Mouse (Mus musculus): Measurements from ENCODE around the gene Hist1h2bk.
"Not testable (repeated sequence)": the region's sequence is repeated elsewhere in the genome, so short reads cannot be mapped to it uniquely, and the experiment has no call there.

Gene Hist1h2bk

DNA sequence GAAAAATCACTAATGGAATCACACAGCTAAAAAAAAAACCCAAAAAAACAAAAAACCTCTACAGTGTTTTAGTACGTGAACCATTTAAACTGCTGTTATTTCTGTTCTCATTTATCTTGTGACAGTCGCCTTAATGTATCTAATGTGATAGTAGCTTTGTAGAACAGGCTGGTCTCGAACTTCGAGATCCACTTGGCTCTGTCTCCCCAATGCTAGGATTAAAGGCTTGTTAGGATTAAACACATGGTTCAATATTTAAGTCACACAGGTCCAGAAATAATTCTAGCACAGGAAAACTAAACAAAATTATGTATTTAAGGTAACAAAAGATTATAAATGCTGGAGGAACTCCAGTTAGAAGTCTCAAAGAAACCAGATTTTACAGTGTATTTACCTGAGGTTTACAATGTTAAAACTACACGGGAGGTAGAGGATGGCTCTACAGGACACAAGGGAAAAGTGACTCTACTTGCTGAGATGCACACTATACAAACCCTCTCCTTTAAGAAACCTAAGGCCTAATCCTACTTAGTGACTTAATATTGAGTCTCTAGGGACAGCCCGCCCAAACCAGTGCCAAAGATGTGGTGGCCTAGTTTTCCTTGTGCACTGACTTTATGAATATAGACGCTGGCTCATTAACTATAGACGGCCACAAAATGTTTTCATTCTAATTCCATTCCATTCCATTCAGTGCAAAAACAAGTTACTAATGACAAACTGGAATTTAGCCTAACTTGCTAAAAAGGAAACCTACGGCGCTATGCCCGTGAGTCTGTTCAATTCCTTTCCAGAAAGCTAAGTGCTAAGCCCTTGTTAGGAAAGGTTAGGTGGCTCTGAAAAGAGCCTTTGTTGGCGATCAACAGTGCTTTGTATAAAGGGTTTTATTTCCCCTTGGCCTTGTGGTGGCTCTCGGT is 6.2 kb downstream of the Hist1h2bk start:
- no peak for DNase-seq

DNA sequence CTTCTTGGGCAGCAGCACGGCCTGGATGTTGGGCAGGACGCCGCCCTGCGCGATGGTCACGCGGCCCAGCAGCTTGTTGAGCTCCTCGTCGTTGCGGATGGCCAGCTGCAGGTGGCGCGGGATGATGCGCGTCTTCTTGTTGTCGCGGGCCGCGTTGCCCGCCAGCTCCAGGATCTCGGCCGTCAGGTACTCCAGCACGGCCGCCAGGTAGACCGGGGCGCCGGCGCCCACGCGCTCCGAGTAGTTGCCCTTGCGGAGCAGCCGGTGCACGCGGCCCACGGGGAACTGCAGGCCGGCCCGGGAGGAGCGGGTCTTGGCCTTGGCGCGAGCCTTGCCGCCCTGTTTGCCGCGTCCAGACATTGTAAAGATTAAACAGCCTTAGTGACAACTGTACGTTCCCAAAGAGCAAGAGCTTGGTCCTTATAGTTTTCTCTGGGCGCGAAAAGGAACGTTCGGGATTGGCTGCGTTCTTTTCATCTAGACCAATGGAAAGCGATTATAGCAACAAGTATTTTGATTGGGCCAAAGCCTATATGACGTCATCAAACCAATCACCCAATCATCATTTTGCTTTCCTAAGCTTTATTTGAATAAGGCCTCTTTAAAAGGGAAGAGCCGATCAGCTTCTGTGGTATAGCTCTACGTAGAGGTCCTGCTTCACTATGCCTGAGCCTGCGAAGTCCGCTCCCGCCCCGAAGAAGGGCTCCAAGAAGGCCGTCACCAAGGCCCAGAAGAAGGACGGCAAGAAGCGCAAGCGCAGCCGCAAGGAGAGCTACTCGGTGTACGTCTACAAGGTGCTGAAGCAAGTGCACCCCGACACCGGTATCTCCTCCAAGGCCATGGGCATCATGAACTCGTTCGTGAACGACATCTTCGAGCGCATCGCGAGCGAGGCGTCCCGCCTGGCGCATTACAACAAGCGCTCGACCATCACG is 7.2 kb downstream of the Hist1h2bk start, which contains the start of the genes Hist1h2ag and Hist1h2bj:
Gene Hist1h2ag, minus strand, starts transcription at position 377 of the 935 bp plus-strand sequence.
Gene Hist1h2bj, plus strand, starts transcription at position 647 of the 935 bp plus-strand sequence.
- peak; percentile 95 for DNase-seq

DNA sequence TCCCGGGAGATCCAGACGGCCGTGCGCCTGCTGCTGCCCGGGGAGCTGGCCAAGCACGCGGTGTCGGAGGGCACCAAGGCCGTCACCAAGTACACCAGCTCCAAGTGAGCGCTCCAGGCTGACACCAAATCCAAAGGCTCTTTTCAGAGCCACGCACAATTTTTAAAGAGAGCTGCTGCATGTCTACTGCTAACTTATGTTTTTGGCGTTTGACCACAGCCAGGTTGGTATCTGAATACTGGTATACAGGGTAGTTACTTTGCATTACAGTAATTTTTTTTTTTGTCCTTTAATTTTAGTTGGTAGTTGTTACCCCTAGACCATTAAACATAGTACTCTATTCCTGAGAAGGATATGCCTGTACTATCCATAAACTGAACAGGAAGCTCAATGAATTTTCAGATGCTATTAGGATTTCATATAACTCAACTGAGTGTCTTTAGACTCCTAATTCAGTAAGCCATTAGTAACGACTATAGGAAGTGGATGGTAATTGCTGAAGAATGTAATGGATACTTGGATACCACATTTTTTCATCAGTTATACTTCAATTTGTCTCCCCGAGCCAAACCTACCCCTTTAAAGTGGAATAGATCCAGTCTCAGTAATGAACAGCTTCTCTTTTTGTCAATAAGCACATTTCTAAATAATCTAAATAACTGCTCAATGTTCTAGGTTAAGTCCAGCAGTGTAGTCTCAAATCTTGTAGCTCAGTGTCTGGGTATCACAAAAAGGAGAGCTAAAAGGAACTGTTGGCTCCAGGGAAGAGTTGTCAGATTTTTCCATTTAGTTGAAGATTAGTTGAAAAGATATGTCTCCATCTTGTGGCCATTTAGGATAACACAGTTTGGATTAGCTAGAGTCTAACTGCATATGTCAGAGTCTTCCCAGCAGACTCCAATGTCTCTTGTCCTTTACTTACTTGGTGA is 8.1 kb downstream of the Hist1h2bk start:
- DNase-seq = peak; percentile 53

DNA sequence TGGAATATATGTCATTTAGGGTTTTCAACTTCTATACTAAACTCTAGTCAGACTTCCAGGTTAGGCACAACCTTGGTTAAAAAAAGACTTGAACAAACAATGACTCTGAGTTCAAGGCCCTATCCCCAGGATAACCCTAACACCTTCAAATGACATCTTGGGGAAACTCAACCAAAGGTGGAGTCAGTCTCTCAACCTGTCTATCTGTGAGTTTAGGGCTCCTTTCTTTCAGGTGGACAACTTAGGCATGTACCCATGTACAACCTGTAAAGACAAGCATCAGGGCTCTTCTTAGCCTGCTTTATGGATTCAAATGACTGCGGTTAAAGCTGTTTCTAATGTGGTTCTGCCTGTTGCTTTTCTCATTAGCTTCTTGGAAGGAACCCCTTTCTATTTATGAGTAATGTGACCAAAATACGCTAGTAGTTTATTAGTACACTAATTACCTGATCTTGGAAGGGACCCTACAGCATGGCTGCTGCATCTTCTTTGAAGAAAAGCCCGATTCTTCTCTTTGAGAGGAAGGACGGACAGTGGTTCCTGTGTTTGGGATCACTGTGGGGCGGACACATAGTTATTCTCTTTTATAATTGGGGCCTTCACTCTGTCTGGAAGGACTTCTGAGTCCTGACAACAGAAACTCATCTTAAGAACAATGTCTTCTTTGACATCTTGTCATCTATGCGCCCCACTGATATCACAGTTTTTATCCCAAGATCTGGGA is 8.9 kb downstream of the Hist1h2bk start:
- DNase-seq = no peak

DNA sequence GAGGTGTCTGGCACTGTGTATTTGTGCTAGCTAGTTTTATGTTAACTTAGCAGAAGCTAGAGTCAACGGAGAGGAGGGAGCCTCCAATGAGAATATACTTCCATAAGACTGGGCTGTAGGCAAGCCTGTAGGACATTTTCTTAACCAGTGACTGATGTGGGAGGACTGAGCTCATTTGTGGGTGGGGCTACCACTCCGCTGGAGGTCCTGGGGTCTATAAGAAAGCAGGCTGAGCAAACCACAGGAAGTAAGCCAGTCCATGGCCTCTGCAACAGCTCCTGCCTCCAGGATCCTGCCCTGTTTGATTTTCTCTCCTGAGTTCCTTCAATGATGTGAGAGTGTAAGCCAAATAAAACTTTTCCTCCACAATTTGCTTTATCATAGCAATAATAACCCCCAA is 9.6 kb downstream of the Hist1h2bk start:
- no peak for DNase-seq

DNA sequence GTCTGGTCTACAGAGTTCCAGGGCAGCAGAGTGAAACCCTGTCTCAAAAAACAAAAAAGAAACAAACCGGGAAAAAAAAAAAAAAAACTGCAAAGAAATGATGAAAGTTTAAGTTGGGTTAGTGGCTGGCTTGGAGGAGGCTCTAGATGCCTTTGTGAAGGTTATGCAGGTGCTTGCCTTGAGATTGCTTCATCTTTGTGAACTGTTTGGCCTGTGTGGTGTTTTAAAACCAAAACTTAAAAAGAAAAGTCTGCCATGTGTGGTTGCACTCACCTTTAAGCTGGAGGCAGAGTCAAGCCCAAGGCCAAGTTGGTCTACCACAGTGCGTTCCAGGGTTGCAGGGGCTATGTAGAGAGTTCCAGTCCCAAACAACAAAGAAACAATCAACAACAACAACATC is 13.4 kb downstream of the Hist1h2bk start:
- DNase-seq = no peak

DNA sequence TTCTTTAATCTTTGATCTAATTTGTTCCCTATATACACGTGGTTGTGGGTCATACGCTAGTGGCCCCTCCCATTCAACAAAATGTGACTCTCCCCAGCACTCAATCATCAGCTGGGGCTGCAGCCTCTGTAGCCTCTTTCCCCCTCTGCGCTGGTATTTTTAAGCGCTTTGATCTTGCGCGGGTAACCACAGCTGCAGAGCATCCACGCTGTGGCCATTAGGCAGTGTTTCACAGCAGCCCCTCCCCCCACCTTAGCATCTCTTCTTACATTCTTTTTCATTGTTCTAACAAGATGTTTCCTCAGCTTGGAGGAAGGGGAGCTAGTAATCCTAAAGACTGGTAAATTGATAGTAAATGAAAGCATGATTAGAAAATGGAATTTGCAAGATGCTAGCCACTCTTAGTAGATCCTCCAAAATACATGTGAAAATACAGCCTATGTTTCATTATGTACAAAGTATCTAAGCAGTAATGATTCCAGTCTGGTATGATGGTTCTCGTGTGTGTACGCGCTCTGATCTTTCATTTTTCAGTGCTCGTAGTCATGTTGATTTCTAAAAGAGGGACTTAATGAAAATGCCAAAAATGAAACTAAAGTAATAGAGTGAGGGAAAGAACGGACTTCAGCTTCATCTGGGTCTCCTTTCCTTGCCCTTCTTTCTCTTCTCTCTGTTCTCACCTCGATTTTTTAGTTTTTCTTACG is 14.2 kb downstream of the Hist1h2bk start:
- DNase-seq = no peak

DNA sequence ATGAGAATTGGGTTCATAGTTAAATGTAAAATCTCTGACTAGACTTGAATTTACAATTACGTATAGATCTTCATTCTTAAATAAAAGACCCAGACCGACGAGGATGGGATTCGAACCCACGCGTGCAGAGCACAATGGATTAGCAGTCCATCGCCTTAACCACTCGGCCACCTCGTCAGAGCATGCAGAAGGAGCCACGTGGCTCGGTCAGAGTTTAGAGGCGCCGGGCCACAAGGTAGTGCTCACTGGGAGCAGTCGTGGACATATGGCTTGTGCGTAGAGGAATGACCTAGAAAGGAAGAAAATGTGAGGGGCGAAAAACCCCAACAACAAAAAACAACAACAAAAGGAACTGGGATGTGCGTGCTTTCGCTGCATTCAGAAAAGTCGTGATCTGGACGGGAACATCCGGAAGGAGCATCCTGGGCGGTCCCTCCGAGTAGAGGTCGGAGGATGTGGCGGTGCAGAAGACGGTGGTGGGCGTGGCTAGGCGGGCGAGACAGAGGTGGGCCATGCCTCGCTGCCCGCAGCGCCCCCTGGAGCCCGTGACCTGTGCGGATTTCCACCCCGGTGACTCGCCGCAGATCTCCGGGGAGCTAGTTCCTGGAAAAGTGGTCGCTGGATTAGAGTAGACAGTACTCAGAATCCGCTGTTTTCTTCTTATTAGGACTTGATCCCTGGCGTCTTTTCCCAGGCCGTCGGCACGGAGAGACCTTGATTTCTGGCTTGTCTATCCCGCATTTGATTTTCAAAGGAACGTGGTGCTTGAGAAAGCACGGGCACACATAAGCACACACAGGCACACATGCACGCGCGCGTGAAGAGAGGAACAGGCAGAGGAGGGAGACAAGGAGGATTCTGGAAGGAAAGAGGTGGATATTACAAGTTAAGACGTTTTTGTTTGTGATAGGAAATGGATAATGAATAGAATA is 15.2 kb downstream of the Hist1h2bk start:
- DNase-seq = peak; percentile 74

DNA sequence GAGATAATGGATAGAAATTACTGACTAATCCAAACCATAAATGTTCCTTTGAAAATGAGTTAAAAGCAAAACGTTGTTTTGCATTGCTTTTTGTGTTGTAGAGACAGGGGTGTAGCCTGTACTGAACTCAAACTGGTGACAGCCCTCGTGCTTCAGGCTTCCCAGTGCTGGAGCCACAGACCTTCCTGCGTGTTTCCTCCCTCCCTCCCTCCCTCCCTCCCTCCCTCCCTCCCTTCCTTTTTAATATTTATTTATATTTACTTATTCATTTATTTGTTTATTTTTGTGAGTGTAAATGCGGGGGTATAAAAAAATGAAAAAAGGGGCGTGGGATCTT is 15.8 kb downstream of the Hist1h2bk start:
- no peak for DNase-seq

DNA sequence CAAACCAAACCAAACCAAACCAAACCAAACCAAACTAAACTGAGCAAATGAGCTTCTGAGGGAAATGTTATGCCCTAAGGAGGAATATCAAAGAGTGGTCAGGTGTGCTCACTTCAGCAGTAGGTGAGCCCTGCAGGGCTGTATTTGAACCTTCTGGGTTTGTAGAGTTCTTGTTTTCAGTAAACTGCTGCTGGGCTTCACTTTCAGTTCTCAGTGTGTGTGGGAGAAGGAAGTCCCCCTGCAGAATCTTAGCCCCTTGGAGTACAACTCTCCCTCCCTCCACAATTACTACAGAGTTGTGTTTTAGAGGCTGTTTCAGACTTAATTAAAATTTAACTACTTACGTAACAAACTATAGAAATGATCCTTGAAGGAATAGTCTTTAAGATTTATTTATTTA is 18.1 kb downstream of the Hist1h2bk start:
- DNase-seq = no peak

DNA sequence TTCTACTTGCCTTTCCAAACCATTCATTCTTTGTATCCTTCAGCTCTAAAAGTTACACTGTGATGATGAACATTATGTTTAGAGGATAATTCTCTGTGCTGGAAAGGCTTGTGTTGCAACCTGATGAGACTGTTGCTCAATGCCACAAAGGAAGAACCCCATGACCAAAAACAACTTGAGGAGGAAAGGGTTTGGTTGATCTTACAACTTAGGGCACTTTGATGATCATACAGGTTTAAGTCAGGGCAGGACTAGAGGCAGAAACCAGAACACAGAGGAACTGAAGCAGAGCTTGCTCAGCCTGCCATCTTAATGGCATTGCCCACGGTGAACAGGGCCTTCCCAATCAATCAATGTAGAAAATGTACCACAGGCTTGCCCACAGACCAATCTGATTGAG is 25.8 kb downstream of the Hist1h2bk start:
- DNase-seq = no peak

DNA sequence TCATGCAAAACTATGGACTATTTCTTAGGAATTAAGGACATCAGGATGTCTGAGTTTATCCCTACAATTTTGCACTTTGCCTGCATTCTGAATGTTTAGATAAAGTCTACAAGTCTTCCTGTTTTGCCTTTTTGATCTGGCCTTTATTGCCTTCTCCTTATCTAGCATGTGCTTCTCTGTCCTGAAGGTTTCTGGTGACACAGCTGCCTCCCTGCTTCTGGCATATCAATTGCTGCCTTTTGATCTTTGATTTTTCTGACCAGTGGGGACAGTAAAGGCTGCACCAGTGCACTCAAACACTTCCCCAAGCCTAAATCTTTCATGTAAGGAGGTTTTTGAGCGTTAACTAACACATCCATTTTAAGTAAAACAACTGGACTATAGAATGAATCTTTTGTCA is 27.8 kb downstream of the Hist1h2bk start:
- no peak for DNase-seq

DNA sequence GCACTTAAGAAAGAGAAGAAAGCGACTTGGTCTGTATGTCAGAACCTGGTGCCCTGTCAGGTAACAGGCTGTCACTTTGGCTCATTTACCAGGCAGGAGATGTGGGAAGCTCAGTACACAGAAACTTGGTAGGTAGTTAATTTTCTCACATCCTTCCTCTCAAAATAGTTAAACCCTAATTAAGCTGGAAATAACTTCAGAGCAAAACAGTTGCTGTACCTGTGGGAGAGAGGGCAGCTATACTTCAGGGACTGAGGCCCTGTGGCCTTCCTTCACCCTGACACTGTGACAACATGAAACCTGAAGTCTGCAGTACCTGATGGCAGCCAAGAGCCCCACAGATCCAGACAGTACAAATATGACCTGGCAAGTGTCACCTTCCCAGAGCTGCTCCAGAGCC is 48.5 kb downstream of the Hist1h2bk start, which contains the start of gene Vmn1r188:
Gene Vmn1r188, plus strand, starts transcription at position 301 of the 400 bp plus-strand sequence.
- DNase-seq = not testable (repeated sequence)

Data from cerebellum, adult 9-11 months (tissue).